Mouse (Mus musculus) forebrain, embryonic 16.5 days (tissue): Measurements from ENCODE around the gene Trim39. TPM values are rescaled to one million over a fixed set of nuclear protein-coding genes. Genes with fewer than 3 reads are reported as not detected.

Experiments used
- ATAC-seq: fragments of 200-750 bp; cut with Nextera tagmentation; 2 replicates; pipeline ENCODE4 v1.8.0; 2017; ENCODE audit warnings: mild to moderate bottlenecking, moderate library complexity
- H3K27ac ChIP-seq: fragments of 300-500 bp; sonication (generic); 2 replicates; pipeline ENCODE4 v1.5.1; 2014; ENCODE audit warnings: low read length, control low read depth
- H3K27me3 ChIP-seq: fragments of 300-500 bp; sonication (generic); replicated peaks from 2 replicates; pipeline ENCODE4 v1.6.1; 2014; ENCODE audit warnings: low read length; ENCODE audit not compliant: control insufficient read depth, insufficient read depth
- H3K36me3 ChIP-seq: fragments of 300-500 bp; sonication (generic); 2 replicates; pipeline ENCODE4 v1.6.1; 2014; ENCODE audit not compliant: control insufficient read depth, insufficient read depth
- H3K4me1 ChIP-seq: fragments of 300-500 bp; sonication (generic); replicated peaks from 2 replicates; pipeline ENCODE4 v1.6.1; 2014; ENCODE audit warnings: low read length; ENCODE audit not compliant: control insufficient read depth, insufficient read depth
- H3K4me2 ChIP-seq: fragments of 300-500 bp; sonication (generic); 2 replicates; pipeline ENCODE4 v1.6.1; 2014; ENCODE audit warnings: mild to moderate bottlenecking, low read length, control low read depth
- H3K4me3 ChIP-seq: fragments of 300-500 bp; sonication (generic); replicated peaks from 2 replicates; pipeline ENCODE4 v1.5.1; 2014; ENCODE audit warnings: mild to moderate bottlenecking, low read length, control low read depth
- H3K9ac ChIP-seq: fragments of 300-500 bp; sonication (generic); replicated peaks from 2 replicates; pipeline ENCODE4 v1.6.1; 2014; ENCODE audit warnings: low read depth, low read length, control low read depth
- H3K9me3 ChIP-seq: fragments of 300-500 bp; sonication (generic); 2 replicates; pipeline ENCODE4 v1.6.1; 2016; ENCODE audit warnings: low read length; ENCODE audit not compliant: control insufficient read depth
- WGBS: fragments of 180-500 bp; shearing (Covaris S2); extraction: QIAGEN DNeasy Blood & Tissue Kit; methylation state at CpG from one replicate; pipeline ENCODE4 v1.1.7; 2014; 5-methylcytosine and 5-hydroxymethylcytosine counted together
- polyA plus RNA-seq: library from polyadenylated mRNA; unstranded; fragments of >200 nt; fragmentation: Nextera tagmentation; extraction: Ambion mirVana; gene quantifications from 2 replicates; pipeline ENCODE4 v1.2.1, GENCODE M21; 2015

Trim39 gene
- polyA plus RNA-seq, 1 experiment from 2014 or later, result 31.8 TPM

DNA sequence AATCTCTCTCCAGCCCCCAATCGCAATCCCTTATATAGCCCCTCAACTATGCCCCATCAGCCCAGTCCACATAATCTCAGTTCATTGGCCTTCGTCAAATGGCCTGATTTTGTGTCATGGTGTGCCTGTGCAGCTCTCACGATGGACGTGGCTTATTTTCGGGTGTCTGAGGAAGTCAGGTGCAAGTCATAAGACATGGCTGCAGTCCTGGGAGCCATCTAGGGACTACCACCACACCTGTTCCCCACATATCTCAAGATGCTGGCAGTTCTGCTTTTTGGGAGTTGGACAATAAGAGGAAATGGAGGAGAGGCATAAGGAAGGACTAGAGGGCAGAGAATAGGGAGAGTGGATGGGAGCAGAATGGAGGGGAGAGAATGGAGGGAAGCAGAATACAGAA, 38.5 kb downstream of the Trim39 start:
- WGBS, result 81% methylated on average over 5 of the region's 5 CpGs
- no peaks in the 10 kb centered on the region for H3K36me3 ChIP-seq
- H3K27me3 ChIP-seq, result peaks cover 23% of the 10 kb centered on the region
- H3K9ac ChIP-seq, result no peak overlapping the region
- no peak overlapping the region for H3K27ac ChIP-seq
- no peak for ATAC-seq
- H3K4me3 ChIP-seq, result no peak overlapping the region
- no peaks in the 10 kb centered on the region for H3K9me3 ChIP-seq
- H3K4me2 ChIP-seq, result no peak overlapping the region
- H3K4me1 ChIP-seq, result peaks cover 5% of the 10 kb centered on the region

DNA sequence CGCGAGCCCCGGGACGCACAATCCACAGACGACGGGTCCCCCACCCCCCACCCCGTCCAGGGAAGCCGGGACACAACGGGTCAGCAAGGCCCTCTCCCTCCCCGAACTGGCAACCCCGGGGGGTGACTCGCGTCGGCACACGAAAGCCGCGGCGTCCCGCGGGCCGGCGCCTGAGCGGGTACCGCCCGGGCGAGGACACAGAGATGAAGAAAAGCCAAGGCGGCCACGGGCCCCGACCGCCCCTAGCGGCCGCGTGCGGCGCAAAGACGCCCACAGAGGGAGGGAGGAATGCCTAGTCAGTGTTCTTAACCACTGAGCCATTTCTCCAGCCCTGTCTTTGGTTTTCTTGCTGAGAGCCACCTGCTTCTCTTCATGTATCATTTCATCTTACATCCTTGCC, 40.7 kb downstream of the Trim39 start:
- Histone ChIP-seq H3K9ac (no peak overlapping the region), H3K9me3 (no peaks in the 10 kb centered on the region), H3K27ac (no peak overlapping the region), H3K27me3 (peaks cover 27% of the 10 kb centered on the region), H3K36me3 (no peaks in the 10 kb centered on the region), H3K4me3 (no peak overlapping the region), H3K4me1 (no peaks in the 10 kb centered on the region), H3K4me2 (no peak overlapping the region)
- ATAC-seq, result no peak
- 8% methylated on average over 35 of the region's 36 CpGs for WGBS

DNA sequence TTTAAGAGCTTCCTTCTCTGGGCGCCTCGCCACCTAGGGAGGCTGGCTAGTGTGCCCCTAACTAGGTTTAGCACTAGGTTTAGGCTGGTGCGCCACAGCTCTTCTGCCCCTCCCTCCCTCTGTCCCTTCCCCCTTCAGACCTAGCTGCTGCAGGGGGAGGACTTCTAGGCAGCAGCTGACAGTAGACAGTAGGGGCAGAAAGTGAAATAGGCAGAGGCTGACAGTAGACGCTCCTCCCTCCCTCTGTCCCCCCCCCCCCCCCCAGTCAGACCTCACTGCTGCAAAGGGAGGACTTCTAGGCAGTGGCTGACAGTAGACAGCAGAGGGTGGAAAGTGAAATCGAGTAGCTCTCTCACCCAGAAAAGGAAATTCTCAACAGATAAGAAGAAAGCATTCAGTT, 43.0 kb downstream of the Trim39 start:
- Histone ChIP-seq H3K4me2 (no peak overlapping the region), H3K27me3 (peaks cover 41% of the 10 kb centered on the region)

DNA sequence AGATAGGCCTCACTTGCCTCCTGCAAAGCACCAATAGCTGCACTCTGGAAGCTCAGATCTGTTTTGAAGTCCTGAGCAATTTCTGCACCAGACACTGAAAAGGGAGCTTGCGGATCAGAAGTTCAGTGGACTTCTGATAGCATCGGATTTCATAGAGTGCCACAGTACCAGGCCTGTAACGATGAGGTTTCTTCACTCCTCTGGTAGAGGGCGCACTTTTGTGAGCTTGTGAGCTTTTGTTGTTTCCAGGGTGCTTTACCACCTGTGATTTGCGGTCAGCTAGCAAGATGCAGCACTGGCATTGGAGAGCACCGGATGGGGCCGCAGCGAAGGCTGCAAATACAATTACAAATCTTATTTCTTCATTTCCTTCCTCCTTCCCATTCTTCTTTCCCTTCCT, 45.1 kb downstream of the Trim39 start:
- no peak overlapping the region for H3K4me3 ChIP-seq
- WGBS, result 16% methylated on average over 8 of the region's 8 CpGs
- no peak overlapping the region for H3K4me2 ChIP-seq
- H3K27me3 ChIP-seq, result peaks cover 45% of the 10 kb centered on the region
- H3K4me1 ChIP-seq, result no peaks in the 10 kb centered on the region
- no peak for ATAC-seq
- no peaks in the 10 kb centered on the region for H3K36me3 ChIP-seq
- no peak overlapping the region for H3K9ac ChIP-seq
- H3K27ac ChIP-seq, result no peak overlapping the region
- H3K9me3 ChIP-seq, result no peaks in the 10 kb centered on the region

More for the DNA sequence above, 43.0 kb downstream of the Trim39 start:
- no peak overlapping the region for H3K4me3 ChIP-seq
- no peaks in the 10 kb centered on the region for H3K4me1 ChIP-seq
- WGBS, result 6% methylated on average over 5 of the region's 5 CpGs
- no peak for ATAC-seq
- H3K36me3 ChIP-seq, result no peaks in the 10 kb centered on the region
- H3K9ac ChIP-seq, result no peak overlapping the region
- H3K27ac ChIP-seq, result no peak overlapping the region
- H3K9me3 ChIP-seq, result no peaks in the 10 kb centered on the region

DNA sequence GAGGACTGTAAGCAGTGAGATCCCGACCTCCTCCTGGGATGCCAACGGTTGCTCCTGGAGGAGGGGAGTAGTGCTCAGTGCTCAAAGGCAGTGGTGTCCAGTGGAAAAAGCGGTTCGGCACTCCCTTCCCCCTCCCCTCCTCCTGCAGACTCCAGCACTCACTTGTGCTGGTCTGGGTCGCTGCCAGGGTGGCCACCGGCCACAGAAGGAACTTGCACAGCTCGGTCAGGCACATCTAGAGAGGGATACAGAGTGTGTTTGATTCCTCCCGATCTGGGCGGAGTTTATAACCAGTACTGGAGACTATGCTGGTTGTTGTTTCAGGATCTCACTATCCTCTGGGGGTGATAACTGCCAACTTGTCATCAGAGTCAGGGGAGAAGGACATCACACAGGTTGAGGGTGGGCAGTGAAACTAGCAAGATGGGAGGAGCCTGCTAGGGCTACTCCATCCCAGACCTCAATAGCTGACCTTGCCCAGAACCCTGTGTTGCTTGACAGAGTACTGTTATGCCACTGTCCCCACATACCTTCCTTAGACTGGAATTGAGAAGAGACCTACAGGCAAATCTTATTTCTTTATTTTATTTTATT, 46.7 kb downstream of the Trim39 start:
- no peaks in the 10 kb centered on the region for H3K9me3 ChIP-seq
- whole genome bisulfite sequencing, result 9% methylated on average over 9 of the region's 9 CpGs
- H3K27me3 ChIP-seq, result peaks cover 44% of the 10 kb centered on the region
- no peak for ATAC-seq
- no peak overlapping the region for H3K9ac ChIP-seq
- no peaks in the 10 kb centered on the region for H3K4me1 ChIP-seq
- H3K36me3 ChIP-seq, result no peaks in the 10 kb centered on the region
- no peak overlapping the region for H3K4me3 ChIP-seq
- H3K4me2 ChIP-seq, result no peak overlapping the region
- H3K27ac ChIP-seq, result no peak overlapping the region

DNA sequence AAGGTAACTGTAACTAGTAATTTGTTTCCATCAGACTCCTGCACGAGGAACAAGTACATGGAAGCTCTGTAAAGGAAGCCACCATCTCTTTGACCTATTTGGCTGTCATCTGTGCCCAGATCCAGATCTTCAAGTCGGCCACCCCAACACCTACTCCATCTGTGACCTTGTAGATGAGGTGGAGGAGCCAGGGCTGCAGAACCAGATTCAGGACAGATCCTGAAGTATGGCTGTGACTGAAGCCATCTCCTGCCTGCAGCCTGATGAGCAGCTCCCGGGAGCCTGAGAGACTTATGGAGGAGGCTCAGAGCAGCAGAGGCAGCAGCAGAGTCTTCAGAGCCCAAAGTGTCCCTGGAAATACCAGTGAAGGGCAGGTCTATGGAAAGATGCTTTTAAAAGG, 47.6 kb downstream of the Trim39 start:
- H3K4me3 ChIP-seq, result no peak overlapping the region
- H3K4me2 ChIP-seq, result no peak overlapping the region
- no peaks in the 10 kb centered on the region for H3K4me1 ChIP-seq
- no peaks in the 10 kb centered on the region for H3K9me3 ChIP-seq
- ATAC-seq, result no peak
- H3K27me3 ChIP-seq, result peaks cover 37% of the 10 kb centered on the region
- no peak overlapping the region for H3K27ac ChIP-seq
- H3K9ac ChIP-seq, result no peak overlapping the region
- H3K36me3 ChIP-seq, result no peaks in the 10 kb centered on the region
- 54% methylated on average over 3 of the region's 3 CpGs for WGBS

DNA sequence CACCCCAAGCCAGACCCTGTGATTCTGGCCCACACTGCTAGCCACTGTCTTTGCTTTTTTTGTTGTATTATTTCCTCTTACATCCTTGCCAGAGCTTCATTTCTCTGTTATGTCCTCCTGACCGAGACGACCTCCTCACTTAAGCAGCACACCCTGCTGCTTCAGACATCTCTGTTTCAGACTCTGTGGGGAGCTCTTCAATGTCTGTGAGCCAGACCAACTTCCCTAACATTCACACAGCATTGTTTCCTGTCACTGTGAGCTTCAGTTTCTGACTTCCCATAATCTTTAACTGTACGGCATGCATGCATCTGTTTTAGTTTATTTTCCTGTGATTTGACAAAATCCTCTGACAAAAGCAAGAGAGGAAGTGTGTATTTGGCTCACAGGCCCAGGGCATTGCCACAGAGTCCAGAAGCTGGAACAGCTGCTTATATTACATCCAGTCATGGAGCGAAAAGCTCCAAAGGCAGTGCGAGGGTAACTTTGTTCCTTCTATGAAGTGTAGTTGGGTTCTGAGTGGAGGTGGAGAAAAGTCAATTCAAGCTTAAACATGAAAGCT, 53.4 kb downstream of the Trim39 start:
- Histone ChIP-seq H3K36me3 (no peaks in the 10 kb centered on the region), H3K27me3 (peaks cover 34% of the 10 kb centered on the region), H3K4me3 (no peak overlapping the region), H3K9me3 (no peaks in the 10 kb centered on the region), H3K4me1 (no peaks in the 10 kb centered on the region), H3K4me2 (no peak overlapping the region), H3K9ac (no peak overlapping the region), H3K27ac (no peak overlapping the region)
- no peak for ATAC-seq
- WGBS, result 47% methylated on average over 5 of the region's 5 CpGs

DNA sequence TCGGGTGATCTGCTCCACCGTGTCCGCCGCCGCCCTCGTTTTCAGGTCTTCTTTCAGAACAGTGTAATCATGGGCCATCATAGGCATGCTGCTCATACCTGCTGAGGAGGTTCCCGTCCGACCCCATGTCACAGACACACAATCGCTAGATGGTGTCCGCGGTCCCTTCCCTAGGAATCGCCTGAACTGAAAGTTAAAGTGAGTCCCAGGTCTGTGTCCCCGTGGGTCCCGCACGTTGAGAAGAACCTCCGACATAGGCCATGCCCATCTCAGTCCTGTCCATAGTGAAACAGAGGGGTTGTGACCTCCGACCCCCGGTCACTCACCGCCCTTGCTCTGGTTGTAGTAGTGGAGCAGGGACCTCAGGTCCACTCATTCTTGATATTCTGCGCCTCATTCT, 56.5 kb downstream of the Trim39 start:
- no peak overlapping the region for H3K4me2 ChIP-seq
- H3K27ac ChIP-seq, result no peak overlapping the region
- ATAC-seq, result no peak
- H3K36me3 ChIP-seq, result no peaks in the 10 kb centered on the region
- 3% methylated on average over 20 of the region's 20 CpGs for WGBS
- no peak overlapping the region for H3K9ac ChIP-seq
- H3K27me3 ChIP-seq, result peaks cover 36% of the 10 kb centered on the region
- H3K4me1 ChIP-seq, result no peaks in the 10 kb centered on the region
- no peak overlapping the region for H3K4me3 ChIP-seq
- no peaks in the 10 kb centered on the region for H3K9me3 ChIP-seq
